Mouse (Mus musculus) spleen, adult 2 months (tissue): ENCODE results near the gene Atp1a1. TPM values are rescaled to one million over a fixed set of nuclear protein-coding genes. Genes with fewer than 3 reads are reported as not detected.

ENCODE experiments used
- DNase-seq, 2 experiments: peaks; one replicate each; pipeline versions ENCODE4 v3.0.0 to v3.0.0-alpha.2; 2012 to 2021; ENCODE audit warnings: low spot score in 2 of 2, low read depth in 1 of 2
- H3K27ac ChIP-seq: fragments of 200-500 bp; 2 replicates; pipeline ENCODE4 v1.5.1; 2012; ENCODE audit warnings: low read length, inconsistent platforms; ENCODE audit not compliant: insufficient read depth
- H3K27me3 ChIP-seq: fragments of 200-500 bp; 2 replicates; pipeline ENCODE4 v1.6.1; 2012; ENCODE audit warnings: mild to moderate bottlenecking, moderate library complexity, low read length, inconsistent platforms; ENCODE audit not compliant: control insufficient read depth, insufficient read depth
- H3K36me3 ChIP-seq: fragments of 200-500 bp; 2 replicates; pipeline ENCODE4 v1.6.1; 2012; ENCODE audit warnings: mild to moderate bottlenecking, low read length, inconsistent platforms; ENCODE audit not compliant: control insufficient read depth, insufficient read depth
- H3K4me1 ChIP-seq: fragments of 200-500 bp; 2 replicates; pipeline ENCODE4 v1.6.1; 2011; ENCODE audit warnings: inconsistent platforms; ENCODE audit not compliant: control insufficient read depth, insufficient read depth, insufficient read length
- H3K4me3 ChIP-seq: fragments of 200-500 bp; 2 replicates; pipeline ENCODE4 v1.5.1; 2011; ENCODE audit warnings: mild to moderate bottlenecking, inconsistent platforms; ENCODE audit not compliant: insufficient read depth, insufficient read length; ENCODE audit errors: extremely low read depth
- CTCF ChIP-seq: fragments of 200-500 bp; IDR thresholded peaks from 2 replicates; pipeline ENCODE4 v1.5.1; 2011; ENCODE audit warnings: mild to moderate bottlenecking, inconsistent platforms; ENCODE audit not compliant: insufficient read depth, insufficient read length, insufficient replicate concordance; ENCODE audit errors: extremely low read depth
- POLR2A ChIP-seq: fragments of 200-500 bp; IDR thresholded peaks from 2 replicates; pipeline ENCODE4 v1.6.1; 2011; ENCODE audit warnings: low read depth, low read length, inconsistent platforms
- WGBS: fragments of 180-500 bp; shearing (Covaris S2); methylation state at CpG from one replicate; pipeline ENCODE4 v1.1.7; 2018; 5-methylcytosine and 5-hydroxymethylcytosine counted together
- polyA plus RNA-seq: library from polyadenylated mRNA; depleted of rRNA; stranded (reverse); fragments of >200 nt; gene quantifications from 2 replicates; pipeline ENCODE4 v1.2.3, GENCODE M21; 2012

The Atp1a1 gene
- polyA plus RNA-seq, 1 experiment = 91.4 TPM

GRCm38 (mm10) chr3:101605291-101605690 is 807 bp upstream of the Atp1a1 start:
- Histone ChIP-seq H3K27me3 (no peaks in the 10 kb centered on the region; the same call in 1 of the 2 replicates), H3K4me1 (peaks cover 7% of the 10 kb centered on the region), H3K4me3 (no peak overlapping the region), H3K36me3 (no peaks in the 10 kb centered on the region), H3K27ac (no peak overlapping the region)
- 30% methylated on average over 5 of the region's 5 CpGs for WGBS
- TF ChIP-seq POLR2A = no peak
- TF ChIP-seq CTCF = no peak
- no peak for DNase-seq

DNA sequence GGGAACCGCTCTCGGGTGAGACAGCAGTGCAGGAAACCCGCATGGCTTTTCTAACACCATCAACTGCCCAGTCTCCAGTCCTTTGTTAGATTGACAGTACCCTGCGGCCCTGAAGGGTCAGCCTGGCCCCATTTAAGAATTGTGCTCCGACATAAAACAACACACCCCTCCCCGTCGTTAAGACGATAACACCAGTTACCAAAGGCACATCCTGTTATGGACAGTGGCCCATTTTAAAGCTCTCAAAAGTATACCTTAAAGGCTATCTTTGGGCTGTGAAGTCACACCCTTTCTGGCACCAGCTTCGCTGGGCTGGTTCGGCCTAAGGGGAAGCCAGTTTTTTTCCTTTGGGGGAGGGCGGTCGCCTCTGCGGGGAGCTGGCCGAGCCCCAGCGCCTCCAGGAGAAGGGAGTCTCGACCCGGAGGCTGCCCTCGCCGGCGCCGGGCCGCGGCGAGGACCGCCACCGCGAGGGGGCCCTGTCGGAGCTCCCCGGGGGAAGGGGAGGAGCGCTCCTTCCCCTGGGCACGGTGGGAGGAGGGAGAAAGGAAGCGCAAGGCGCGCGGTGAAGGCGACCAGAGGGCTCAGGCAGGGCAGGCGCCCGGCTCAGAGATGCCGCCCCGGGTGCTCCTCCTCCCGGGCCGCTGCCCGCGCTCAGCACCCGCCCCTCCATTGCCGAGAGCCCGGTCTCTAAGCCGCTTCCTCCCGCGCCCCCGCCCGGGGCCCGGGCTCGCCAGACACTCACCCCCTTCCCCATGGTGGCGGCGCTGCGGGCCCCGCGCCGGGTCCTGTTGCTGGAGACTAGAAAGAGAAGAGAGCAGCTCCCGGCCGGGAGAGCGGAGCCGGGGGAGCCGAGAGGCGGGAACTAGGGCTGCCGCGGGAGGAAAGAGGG is 579 bp downstream of the Atp1a1 start:
- H3K27me3 ChIP-seq = no peaks in the 10 kb centered on the region; the same call in 1 of the 2 replicates
- under 1% methylated on average over 56 of the region's 68 CpGs for WGBS
- peak overlapping the region; percentile 95 for H3K27ac ChIP-seq
- peaks cover 10% of the 10 kb centered on the region for H3K4me1 ChIP-seq
- peak; percentile 70 to 78 for DNase-seq
- TF ChIP-seq CTCF = peak; percentile 50; the same call in 1 of the 2 replicates
- peak; percentile 77 for TF ChIP-seq POLR2A
- H3K36me3 ChIP-seq = no peaks in the 10 kb centered on the region
- H3K4me3 ChIP-seq = peak overlapping the region; percentile 82

- peak overlapping the region; percentile 82 for H3K4me3 ChIP-seq
- WGBS = 52% methylated on average over 7 of the region's 7 CpGs
- peak overlapping the region; percentile 95; the same call in 1 of the 2 replicates for H3K27ac ChIP-seq
- H3K36me3 ChIP-seq = no peaks in the 10 kb centered on the region
- no peaks in the 10 kb centered on the region; the same call in 1 of the 2 replicates for H3K27me3 ChIP-seq
- TF ChIP-seq CTCF = no peak
- TF ChIP-seq POLR2A = no peak
- H3K4me1 ChIP-seq = peaks cover 12% of the 10 kb centered on the region
- DNase-seq = no peak
Measured at GRCm38 (mm10) chr3:101603194-101603593, 1.3 kb downstream of the Atp1a1 start.

DNA sequence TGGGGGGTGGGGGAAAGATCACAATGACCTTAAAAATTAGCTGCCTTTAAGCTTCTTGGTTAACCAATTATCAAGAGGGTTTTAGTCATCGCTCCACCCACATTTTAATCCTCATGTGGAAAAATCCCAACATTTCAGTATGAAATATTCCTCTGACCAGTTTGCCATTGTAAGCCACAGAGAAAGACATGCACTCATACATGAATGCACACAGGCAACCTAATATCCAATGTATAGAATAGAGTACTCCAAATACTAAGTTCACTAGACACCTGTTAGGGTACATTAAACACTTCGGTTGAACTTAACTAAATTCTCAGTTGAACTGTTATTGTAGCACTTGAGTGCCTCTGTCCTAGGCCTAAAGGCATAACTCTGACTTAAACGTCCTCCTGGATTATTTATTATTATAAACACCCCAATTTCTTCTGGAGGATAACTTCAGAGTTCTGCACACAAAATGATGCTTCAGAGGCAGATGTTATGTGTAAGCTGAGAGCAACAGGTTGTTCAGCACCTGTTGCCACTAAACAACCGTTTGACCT is 1.9 kb downstream of the Atp1a1 start:
- no peak overlapping the region for H3K4me3 ChIP-seq
- DNase-seq = no peak
- H3K4me1 ChIP-seq = peaks cover 16% of the 10 kb centered on the region
- no peaks in the 10 kb centered on the region; the same call in 1 of the 2 replicates for H3K27me3 ChIP-seq
- no peak for TF ChIP-seq CTCF
- TF ChIP-seq POLR2A = no peak
- no peak overlapping the region for H3K27ac ChIP-seq
- 70% methylated on average over 4 of the region's 4 CpGs for WGBS
- H3K36me3 ChIP-seq = no peaks in the 10 kb centered on the region

- no peak overlapping the region for H3K4me3 ChIP-seq
- no peak for TF ChIP-seq CTCF
- TF ChIP-seq POLR2A = no peak
- DNase-seq = no peak
- H3K36me3 ChIP-seq = no peaks in the 10 kb centered on the region
- peaks cover 16% of the 10 kb centered on the region for H3K4me1 ChIP-seq
- WGBS = 80% methylated on average over 4 of the region's 4 CpGs
- no peaks in the 10 kb centered on the region; the same call in 1 of the 2 replicates for H3K27me3 ChIP-seq
- H3K27ac ChIP-seq = no peak overlapping the region
Measured at GRCm38 (mm10) chr3:101601687-101602086, 2.8 kb downstream of the Atp1a1 start.

- no peak for TF ChIP-seq POLR2A
- no peak for TF ChIP-seq CTCF
- Histone ChIP-seq H3K4me1 (peaks cover 16% of the 10 kb centered on the region), H3K36me3 (no peaks in the 10 kb centered on the region), H3K4me3 (no peak overlapping the region), H3K27ac (no peak overlapping the region), H3K27me3 (no peaks in the 10 kb centered on the region; the same call in 1 of the 2 replicates)
- 81% methylated on average over 8 of the region's 8 CpGs for WGBS
- DNase-seq = no peak
Measured at GRCm38 (mm10) chr3:101601003-101601525, 3.4 kb downstream of the Atp1a1 start.

DNA sequence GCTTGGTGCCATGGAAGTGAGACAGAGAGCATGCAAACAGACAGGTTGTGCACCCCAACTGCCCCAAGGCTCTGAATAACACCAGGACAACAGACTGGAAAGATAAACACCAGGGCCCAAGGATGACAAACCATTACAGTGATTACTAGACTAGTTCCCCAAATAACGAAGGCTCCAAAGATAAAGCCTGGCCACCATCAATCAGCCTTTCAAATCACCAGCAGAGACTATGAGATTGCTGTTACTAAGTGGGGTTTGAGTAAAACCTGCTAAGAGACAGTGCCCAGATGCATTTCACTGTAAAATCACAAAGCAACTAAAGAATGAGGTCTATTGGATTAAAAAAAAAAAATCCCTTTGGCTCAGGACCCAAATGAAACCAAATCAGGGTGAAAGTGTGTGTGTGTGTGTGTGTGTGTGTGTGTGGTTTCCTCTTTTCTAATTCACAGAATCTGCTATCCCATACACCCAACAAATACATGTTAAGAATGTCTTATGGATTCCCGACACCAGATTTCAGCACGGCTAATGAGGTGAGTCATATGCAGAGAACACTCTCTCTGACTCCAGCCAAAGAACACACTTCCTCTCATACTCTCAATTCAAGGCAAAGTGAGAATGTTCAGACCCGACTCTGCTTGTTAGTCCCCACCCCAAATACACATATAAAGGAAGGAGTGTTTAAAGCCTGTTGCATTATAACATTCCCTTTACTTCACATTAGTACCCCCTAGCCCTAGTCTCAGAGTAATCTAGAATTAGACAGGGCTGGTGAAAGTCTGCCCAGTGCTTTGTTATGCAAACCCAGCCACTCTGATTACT is 4.4 kb downstream of the Atp1a1 start:
- 22% methylated on average over 4 of the region's 4 CpGs for WGBS
- Histone ChIP-seq H3K27ac (no peak overlapping the region), H3K4me1 (peaks cover 16% of the 10 kb centered on the region)

More for the DNA sequence above, 4.4 kb downstream of the Atp1a1 start:
- H3K4me3 ChIP-seq = no peak overlapping the region
- no peaks in the 10 kb centered on the region for H3K36me3 ChIP-seq
- TF ChIP-seq POLR2A = no peak
- TF ChIP-seq CTCF = no peak
- no peak for DNase-seq
- H3K27me3 ChIP-seq = no peaks in the 10 kb centered on the region
